Mouse (Mus musculus) adrenal gland, postnatal 14 days (tissue): ENCODE measurements around the gene Dock4. TPM values are rescaled to one million over a fixed set of nuclear protein-coding genes. Genes with fewer than 3 reads are reported as not detected.

ENCODE experiments used
- DNase-seq: peaks from one replicate; pipeline ENCODE4 v3.0.0; 2021; ENCODE audit warnings: mixed read lengths
- long read RNA-seq, 2 experiments: library from polyadenylated mRNA; stranded (forward); transcript quantifications; one replicate each; pipeline ENCODE4 v2.0.0; 2021
- total RNA-seq: library from RNA; stranded (reverse); gene quantifications from 2 replicates; pipeline ENCODE4 v1.2.3, GENCODE M21; 2021

Gene Dock4
- total RNA-seq = 19.7 and 19.9 TPM in 2 replicates
- long read RNA-seq, experiment 1, partial matches to known transcripts = 3 of 3 reads
- long read RNA-seq, experiment 1, other reads (novel, unspliced or antisense) = 0 of 3 reads
- long read RNA-seq, experiment 2, partial matches to known transcripts = 0 of 2 reads
- long read RNA-seq, experiment 2, other reads (novel, unspliced or antisense) = 2 of 2 reads

GRCm38 (mm10) chr12:40445648-40446449, at the start of gene Dock4, which contains the start of gene Zfp277:
Gene Dock4 (plus strand): TSS chr12:40445952.
Gene Zfp277 (minus strand): TSS chr12:40445902.
- peak; percentile 99 for DNase-seq

GRCm38 (mm10) chr12:40398916-40399315, 46.8 kb upstream of the Dock4 start:
- no peak for DNase-seq

- DNase-seq = no peak
Observed at GRCm38 (mm10) chr12:40399386-40399785, 46.4 kb upstream of the Dock4 start.

- no peak for DNase-seq
Observed at GRCm38 (mm10) chr12:40399812-40400211, 45.9 kb upstream of the Dock4 start.

GRCm38 (mm10) chr12:40414682-40415311, 31.0 kb upstream of the Dock4 start:
- DNase-seq = no peak

GRCm38 (mm10) chr12:40415312-40415925, 30.3 kb upstream of the Dock4 start:
- peak; percentile 62 for DNase-seq

GRCm38 (mm10) chr12:40417257-40417656, 28.5 kb upstream of the Dock4 start:
- DNase-seq = no peak

- no peak for DNase-seq
Observed at GRCm38 (mm10) chr12:40424991-40425390, 20.8 kb upstream of the Dock4 start.

GRCm38 (mm10) chr12:40427606-40428005, 18.1 kb upstream of the Dock4 start:
- no peak for DNase-seq

GRCm38 (mm10) chr12:40429976-40430375, 15.8 kb upstream of the Dock4 start:
- DNase-seq = no peak

- DNase-seq = no peak
Observed at GRCm38 (mm10) chr12:40431075-40431474, 14.7 kb upstream of the Dock4 start.

- peak; percentile 54 for DNase-seq
Observed at GRCm38 (mm10) chr12:40434101-40434500, 11.7 kb upstream of the Dock4 start.

- DNase-seq = peak; percentile 6
Observed at GRCm38 (mm10) chr12:40438049-40438448, 7.7 kb upstream of the Dock4 start.

GRCm38 (mm10) chr12:40445206-40445605, 546 bp upstream of the Dock4 start:
- DNase-seq = peak; percentile 71

- DNase-seq = peak; percentile 74
Observed at GRCm38 (mm10) chr12:40446450-40447381, 964 bp downstream of the Dock4 start.

GRCm38 (mm10) chr12:40447561-40448355, 2.0 kb downstream of the Dock4 start:
- no peak for DNase-seq

- DNase-seq = no peak
Observed at GRCm38 (mm10) chr12:40449119-40449795, 3.5 kb downstream of the Dock4 start.

- DNase-seq = no peak
Observed at GRCm38 (mm10) chr12:40456517-40456916, 10.8 kb downstream of the Dock4 start.

GRCm38 (mm10) chr12:40458977-40459376, 13.2 kb downstream of the Dock4 start:
- DNase-seq = peak; percentile 51

- DNase-seq = no peak
Observed at GRCm38 (mm10) chr12:40459673-40460265, 14.0 kb downstream of the Dock4 start.
